Mouse (Mus musculus): ENCODE results near the gene 4921517D22Rik.

The 4921517D22Rik gene

DNA sequence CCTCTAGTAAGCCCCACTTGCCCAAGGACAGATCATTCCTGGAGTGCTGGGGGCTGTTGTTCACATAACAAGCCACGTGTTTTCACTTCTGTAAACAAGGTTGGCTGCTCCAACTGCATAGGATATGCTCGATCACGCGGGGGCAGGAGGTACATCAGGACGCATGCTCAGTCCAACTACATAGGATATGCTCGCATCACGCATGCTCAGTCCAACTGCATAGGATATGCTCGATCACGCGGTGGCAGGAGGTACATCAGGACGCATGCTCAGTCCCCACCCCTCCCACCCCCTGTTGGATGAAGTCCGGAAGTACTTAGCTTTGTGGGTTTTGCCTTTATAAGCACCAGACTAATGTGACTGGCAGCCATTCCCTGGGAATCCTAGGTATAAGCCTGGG is 31.9 kb downstream of the 4921517D22Rik start:
- in situ Hi-C loops (cut with MboI; ENCODE audit: low sequenced_read_pairs): no loop called here

DNA sequence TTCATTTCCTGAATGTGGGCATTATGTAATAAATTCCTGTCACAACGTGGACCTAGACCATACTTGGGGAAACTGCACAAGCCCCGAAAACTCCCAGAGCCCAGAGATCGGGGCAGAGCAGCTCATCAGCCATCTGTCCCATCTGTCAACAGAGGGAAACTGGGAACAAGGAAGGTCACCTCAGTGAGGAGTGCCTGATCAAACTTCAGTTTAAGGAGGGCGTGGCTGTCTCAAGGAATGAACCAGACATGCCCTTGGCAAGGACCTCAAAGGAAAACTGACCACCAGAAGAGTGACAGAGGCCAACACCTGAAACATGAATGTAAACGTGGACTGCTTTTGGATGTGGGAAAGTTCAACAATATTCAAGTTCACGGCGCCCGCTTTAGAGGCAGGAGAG is 32.5 kb downstream of the 4921517D22Rik start:
- in situ Hi-C loops (cut with MboI; ENCODE audit: low sequenced_read_pairs): no loop called here

DNA sequence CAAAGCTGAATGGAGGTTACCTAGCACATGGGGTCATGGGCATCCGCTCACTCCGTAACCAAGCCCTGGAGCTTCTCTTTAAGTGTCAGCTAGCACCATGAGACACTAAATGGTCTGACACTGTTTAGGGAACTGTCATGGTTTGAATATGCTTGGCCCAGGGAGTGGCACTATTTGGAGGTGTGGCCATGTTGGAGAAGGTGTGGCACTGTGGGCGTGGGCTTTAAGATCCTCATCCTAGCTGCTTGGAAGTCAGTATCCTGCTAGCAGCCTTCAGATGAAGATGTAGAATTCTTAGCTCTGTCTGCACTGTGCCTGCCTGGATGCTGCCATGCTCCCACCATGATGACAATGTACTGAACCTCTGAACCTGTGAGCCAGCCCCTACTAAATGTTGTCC is 33.5 kb downstream of the 4921517D22Rik start:
- in situ Hi-C loops (cut with MboI; ENCODE audit: low sequenced_read_pairs): no loop called here

DNA sequence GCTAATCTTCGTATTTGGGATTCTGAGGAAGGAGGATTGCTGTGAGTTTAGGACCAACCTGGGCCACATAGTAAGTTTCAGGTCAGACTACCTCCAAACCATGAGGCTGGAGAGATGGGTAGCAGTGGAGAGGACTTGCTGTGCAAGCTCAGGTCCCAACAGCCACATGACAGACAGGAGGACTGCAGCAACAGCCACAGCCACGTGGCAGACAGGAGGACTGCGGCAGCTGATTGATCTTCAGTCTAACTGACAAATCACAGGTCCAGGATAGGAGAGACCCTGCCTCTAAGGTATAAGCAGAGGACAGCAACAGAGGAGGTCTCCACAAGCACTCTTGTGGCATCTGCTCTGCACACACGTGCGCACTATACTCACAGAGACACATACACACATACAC is 36.1 kb downstream of the 4921517D22Rik start:
- in situ Hi-C loops (cut with MboI; ENCODE audit: low sequenced_read_pairs): no loop called here

DNA sequence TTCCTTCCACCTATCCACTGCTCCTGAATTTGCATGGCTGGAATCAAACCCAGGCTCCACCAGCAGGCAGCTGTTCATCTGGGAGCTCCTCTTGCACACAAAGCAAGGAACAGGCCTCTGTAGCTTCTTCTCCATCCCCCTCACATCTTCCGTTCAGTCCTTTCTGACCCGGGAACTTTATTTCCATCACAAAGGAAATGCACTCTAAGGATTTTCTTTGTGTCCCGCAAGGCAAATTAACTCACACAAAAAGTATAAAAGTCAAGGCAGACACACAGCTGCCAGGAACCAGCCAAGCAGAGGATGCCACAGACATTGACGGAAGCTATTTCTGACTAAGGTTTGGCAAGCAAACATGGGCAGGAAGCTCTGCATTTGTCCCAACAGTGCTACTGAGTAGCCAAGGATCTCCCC is 36.9 kb downstream of the 4921517D22Rik start:
- in situ Hi-C loops (cut with MboI; ENCODE audit: low sequenced_read_pairs): no loop called here

DNA sequence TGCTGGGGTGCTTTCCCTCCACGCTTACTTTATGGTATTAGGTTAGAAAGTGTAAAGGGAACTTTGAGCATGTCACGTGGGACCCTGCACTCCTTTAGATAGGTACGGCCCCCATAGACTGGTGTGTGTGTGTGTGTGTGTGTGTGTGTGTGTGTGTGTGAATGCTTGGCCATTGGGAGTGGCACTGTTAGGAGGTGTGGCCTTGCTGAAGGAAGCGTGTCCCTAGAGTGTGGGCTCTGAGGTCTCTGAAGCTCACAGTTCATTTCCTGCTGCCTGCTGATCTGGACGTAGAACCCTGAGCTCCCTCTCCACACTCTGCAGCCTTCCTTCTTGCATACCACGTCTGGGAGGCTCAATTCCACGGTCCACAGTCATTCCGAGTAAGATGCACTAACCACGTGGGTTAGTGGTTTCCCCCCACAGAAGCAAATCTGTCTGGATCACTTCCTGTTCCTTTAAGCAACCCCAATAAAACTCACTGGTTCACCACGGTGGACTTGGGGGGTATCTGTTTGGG is 37.5 kb downstream of the 4921517D22Rik start:
- in situ Hi-C loops (cut with MboI; ENCODE audit: low sequenced_read_pairs): no loop called here

DNA sequence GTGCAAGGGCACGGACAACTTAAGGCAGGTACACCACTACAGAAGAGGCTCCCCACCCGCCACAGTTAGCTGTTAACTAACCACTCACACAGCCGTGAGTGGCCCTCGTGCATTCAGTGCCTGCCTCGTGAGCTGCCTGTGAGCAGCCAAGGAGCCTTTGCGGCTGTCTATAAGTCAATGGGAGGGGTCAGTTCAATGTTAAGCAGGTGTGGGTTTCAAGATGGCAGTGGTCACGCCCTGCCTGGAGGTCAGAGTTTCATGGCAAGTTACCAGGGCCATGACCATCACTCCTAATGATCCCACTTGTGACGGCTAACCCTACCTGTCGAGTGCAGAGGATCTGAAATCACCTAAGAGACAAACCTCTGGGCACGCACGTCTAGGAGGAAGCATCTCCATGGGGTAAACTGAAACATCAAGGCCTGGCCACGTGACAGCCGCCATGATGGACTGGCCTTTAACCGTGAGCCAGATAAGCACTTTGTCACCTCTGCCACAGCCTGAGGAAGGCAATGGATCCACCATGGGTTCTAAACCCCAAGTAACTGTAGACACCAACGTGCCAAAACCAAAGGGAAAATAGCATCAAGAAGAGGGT is 38.1 kb downstream of the 4921517D22Rik start:
- in situ Hi-C loops (cut with MboI; ENCODE audit: low sequenced_read_pairs): no loop called here

DNA sequence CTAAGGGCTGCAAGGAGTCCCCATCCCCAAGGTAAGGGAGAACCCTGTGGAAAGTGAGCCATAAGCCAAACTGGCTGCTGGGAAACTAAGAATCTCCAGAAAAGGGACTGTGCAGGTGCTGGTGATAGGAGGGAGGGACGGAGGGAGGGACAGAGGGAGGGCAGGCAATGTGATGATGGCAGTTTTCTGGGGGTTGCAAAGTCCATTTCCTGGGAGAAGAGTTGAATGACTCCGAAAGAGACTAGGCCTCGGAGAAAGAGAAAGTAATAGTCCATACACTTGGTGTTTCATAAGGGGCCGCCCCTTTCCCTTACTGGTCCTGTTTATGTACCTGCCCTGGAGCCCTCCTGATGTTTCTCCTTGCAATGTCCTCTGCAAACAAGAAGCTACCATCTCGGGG is 39.4 kb downstream of the 4921517D22Rik start:
- in situ Hi-C loops (cut with MboI; ENCODE audit: low sequenced_read_pairs): no loop called here

DNA sequence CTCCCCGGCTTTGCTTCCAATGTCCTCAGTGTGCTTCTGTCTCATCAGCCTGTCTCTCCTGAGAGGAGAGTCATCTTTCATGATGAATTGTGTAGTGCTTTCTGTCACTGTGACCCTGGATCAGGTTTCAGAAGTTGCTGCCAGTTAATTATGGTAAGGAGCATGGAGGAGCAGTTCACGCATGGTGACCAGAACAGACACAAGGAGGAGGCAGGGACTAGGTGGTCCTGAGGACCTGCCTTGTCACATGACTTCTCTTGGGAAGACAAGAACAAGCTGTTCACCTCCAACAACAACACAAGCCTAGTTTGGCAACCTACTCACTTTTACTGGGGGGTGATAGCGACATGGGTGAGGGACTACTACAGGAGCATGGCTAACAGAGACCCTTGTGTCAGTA is 40.8 kb downstream of the 4921517D22Rik start:
- in situ Hi-C loops (cut with MboI; ENCODE audit: low sequenced_read_pairs): no loop called here

DNA sequence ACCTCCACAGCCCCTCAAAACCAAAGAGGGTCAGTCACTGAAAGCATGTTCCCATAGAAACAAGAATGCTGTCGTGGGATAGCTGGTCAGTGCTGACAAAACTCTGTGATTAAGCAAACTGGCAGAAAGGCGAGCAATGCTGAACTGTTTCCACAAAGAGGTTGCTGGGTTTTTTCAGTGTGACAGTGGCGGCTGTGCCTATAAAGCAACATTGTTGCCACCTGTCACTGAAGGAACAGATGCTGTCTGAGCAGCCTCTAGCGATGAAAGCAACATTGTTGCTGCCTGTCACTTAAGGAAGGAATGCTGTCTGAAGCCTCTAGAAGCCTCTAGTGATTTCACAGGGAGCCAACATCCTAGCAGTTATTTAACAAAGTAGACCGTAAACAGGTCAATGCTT is 41.3 kb downstream of the 4921517D22Rik start:
- in situ Hi-C loops (cut with MboI; ENCODE audit: low sequenced_read_pairs): no loop called here

DNA sequence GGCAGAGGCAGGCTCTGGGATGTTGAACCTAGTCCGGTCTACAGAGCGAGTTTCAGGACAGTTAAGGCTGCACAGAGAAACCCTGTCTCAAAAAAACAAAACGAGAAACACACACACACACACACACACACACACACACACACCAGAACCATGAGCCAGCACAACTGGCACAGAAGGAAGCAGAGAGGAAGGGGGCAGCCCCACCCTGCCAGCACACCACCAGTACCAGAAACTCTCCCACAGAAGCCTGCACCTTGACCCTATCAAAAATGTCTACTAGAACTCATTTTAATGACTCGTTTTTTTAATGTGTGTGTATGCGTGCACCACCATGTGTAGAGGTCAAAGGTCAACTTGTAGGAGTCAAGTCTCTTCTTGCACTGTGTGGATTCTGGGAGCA is 44.1 kb downstream of the 4921517D22Rik start:
- in situ Hi-C loops (cut with MboI; ENCODE audit: low sequenced_read_pairs): no loop called here

DNA sequence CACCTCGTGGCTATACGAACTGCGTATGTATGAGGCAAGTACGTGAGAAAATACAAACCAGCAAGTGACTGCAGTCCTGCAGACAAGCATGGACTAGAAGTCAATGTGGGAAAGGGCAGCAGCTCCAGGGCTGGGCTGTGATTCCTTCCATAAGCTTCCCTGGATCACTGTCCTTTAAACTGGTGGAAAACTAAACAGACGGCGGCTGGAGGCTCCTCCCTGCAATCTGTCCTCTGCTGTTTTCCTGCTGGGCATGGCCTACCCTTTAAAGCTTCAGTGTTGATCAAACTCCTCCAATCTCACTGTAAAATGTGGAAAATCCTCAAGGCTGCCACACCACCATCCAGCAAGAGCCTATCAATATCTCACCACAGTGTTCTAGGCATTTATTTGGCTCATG is 45.3 kb downstream of the 4921517D22Rik start:
- in situ Hi-C loops (cut with MboI; ENCODE audit: low sequenced_read_pairs): no loop called here

DNA sequence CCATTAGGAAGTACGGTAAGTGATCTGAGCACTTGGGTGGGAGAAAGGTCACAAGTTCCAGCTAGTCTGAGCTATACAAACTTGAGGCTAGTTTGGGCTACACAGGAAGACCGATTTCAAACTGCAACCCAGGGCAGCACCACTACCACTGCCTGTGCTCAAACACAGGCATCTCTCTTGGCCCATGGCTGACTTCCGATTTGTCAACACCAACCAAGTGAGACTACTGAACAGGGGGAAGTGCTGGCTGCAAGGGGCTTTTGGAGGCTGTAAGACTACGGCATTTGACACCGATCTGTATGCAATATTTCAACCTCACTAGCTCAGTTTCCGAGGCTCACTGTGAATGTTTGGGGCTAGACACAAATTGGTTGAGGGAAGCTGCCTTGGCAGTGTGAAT is 46.4 kb downstream of the 4921517D22Rik start:
- in situ Hi-C loops (cut with MboI; ENCODE audit: low sequenced_read_pairs): no loop called here

DNA sequence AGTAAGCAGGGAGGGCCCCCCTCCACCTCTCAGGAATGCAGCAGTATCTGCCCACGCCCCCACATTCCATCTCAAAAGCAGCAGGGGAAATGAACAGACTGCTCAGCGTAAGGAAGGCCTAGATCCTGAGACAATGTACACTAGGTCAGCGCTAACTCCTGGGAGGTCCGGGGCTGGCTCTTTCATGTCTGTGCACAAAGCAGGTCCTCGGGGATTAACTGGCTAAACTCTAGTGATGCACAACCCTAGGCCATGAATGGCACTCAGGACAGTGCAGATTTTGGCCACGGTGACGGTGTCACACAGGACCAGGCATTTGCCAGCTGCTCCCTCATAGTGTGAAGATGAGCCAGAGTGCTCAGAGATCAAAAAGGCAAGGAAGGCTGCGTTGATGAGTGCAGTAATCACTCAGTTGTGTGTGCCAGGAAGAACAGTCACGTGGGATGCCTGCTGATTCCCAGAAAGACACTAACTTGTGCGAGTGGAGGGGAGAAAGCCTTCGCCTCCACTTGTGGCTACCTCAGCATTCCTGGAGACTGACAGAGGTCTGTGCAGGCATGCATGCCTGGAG is 47.1 kb downstream of the 4921517D22Rik start:
- in situ Hi-C loops (cut with MboI; ENCODE audit: low sequenced_read_pairs): no loop called here

DNA sequence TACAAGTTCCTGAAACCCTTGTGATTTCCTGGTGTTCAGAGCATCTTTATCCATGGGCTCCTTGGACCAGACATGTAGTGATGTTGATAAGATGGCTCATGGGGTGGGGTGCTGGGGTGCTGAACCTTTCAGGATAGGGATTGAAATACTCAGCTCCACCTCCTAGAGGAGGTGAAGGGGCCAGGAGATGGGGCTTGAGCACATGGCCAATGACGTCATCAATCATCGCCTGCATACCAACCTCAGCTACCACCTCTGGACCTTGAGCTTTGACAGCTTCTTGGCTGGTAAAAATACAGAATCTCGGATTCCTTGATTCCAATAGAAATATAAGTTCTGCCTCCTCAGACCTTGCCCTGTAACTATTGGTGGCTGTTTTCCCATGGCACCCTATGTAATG is 48.4 kb downstream of the 4921517D22Rik start:
- in situ Hi-C loops (cut with MboI; ENCODE audit: low sequenced_read_pairs): no loop called here

DNA sequence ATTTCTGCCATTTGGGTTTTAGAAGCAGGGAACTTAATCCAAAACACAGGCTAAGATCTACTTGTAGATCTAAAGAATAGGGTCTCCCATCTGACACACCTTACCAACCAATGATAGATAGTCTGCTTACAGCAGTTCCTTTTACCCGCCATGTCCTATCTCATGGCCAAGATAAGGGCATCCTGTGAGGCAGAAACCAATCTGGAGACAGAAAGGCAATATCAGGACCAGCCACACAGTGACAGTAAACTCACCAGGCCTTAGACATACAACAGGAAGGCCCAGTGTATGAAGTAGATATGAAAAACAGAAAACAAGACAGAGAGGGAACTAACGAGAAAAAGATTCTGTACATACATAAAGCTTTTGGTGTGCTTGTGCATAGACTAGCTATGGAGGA is 51.1 kb downstream of the 4921517D22Rik start:
- in situ Hi-C loops (cut with MboI; ENCODE audit: low sequenced_read_pairs): no loop called here

DNA sequence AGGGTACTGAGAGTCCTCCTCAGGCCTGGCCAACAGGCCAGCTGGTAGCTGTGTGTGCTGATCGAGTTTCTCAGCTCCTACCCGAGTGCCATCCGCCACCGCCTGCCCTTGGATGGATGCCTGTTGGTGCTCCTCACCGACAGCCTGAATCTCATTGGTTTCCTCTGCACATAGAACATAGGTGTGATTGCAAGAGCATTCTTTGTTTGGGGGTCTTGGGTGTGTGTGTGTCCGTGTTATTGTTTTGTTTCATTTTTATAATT is 53.8 kb downstream of the 4921517D22Rik start:
- in situ Hi-C loops (cut with MboI; ENCODE audit: low sequenced_read_pairs): no loop called here

DNA sequence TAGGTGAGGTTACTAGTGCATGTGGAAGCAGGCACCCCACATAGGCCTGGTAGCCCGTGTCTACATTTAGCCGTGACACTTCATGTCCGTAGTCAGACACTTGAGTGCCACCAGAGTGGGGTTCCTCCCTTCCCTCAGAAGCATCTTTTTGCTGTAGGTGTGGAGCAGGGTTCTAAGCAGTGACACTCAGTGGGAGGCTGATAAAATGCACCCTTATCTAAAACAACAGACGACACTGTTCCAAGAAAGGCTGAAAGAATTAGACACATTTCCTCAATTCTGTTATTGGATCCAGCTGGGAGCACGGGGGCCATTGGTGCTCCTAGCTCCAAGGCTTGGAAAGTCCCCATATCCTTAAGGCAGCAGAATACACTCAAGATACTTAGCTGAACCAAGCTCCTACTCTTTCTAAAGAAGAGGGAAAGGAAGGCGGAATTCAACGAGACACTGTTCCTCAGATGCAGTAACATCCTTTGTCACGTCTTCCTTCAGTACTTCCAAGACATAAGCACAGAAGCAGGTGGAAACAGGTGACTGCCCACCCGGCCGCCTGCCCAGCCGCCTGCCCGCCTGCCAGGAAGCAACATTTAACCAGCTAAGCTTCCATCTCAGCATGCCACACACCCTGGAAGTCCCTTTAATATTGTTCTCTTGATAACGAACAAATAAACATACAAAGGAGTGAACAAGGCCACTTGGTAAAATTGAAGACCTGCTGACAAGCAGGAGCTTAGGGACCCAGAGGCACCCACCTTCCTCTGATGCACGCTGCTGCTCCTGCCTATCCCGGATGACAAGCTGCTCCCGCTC is 54.3 kb downstream of the 4921517D22Rik start:
- in situ Hi-C loops (cut with MboI; ENCODE audit: low sequenced_read_pairs): no loop called here

DNA sequence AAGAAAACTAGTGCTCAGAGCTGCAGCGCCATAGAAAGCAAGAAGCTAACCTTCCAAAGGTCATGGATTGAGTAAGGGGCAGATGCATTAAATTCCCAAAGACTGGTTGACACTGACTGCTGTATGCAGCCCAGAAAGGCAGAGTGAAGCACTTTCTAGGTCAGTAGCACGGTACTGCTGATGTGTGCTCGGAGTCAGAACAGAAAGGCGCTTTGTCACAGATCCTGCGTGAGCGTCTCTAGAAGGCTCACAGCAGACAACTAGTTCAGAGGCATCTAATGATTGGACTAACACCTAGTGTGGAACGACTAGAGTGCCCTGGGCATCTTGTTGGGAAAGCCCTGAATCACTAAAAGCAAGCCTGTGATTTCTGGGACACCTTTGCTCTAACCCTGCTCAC is 56.1 kb downstream of the 4921517D22Rik start:
- in situ Hi-C loops (cut with MboI; ENCODE audit: low sequenced_read_pairs): no loop called here

Measured in CH12F3 (cell line).